Mouse (Mus musculus) cortical plate, adult 2 months (tissue): Measurements from ENCODE around the gene Slc5a6. TPM values are rescaled to one million over a fixed set of nuclear protein-coding genes. Genes with fewer than 3 reads are reported as not detected.
A peak's percentile ranks its signal among the peaks of the same experiment; 100 is the strongest.
"Not testable (repeated sequence)": the region's sequence is repeated elsewhere in the genome, so short reads cannot be mapped to it uniquely, and the experiment has no call there.

Experiments
- H3K27ac ChIP-seq: fragments of 200-500 bp; 2 replicates; pipeline ENCODE4 v1.5.1; 2012; ENCODE audit warnings: low read length, control low read depth, inconsistent platforms; ENCODE audit not compliant: insufficient read depth
- H3K4me1 ChIP-seq: fragments of 200-500 bp; 2 replicates; pipeline ENCODE4 v1.6.1; 2011; ENCODE audit warnings: low read length; ENCODE audit not compliant: control insufficient read depth, insufficient read depth
- H3K4me3 ChIP-seq: fragments of 200-500 bp; 2 replicates; pipeline ENCODE4 v1.5.1; 2011; ENCODE audit warnings: mild to moderate bottlenecking, low read length, control low read depth; ENCODE audit not compliant: insufficient read depth
- CTCF ChIP-seq: fragments of 200-500 bp; IDR thresholded peaks from 2 replicates; pipeline ENCODE4 v1.5.1; 2011; ENCODE audit warnings: mild to moderate bottlenecking, control low read depth, low read length; ENCODE audit not compliant: insufficient read depth; ENCODE audit errors: extremely low read depth
- POLR2A ChIP-seq: fragments of 200-500 bp; IDR thresholded peaks from 2 replicates; pipeline ENCODE4 v1.6.1; 2011; ENCODE audit warnings: mild to moderate bottlenecking, low read length, control low read depth; ENCODE audit not compliant: insufficient read depth; ENCODE audit errors: extremely low read depth
- polyA plus RNA-seq: library from polyadenylated mRNA; depleted of rRNA; stranded (reverse); fragments of >200 nt; gene quantifications from 2 replicates; pipeline ENCODE4 v1.2.3, GENCODE M21; 2012

Gene Slc5a6
- polyA plus RNA-seq, 1 experiment, result 34.9 TPM

DNA sequence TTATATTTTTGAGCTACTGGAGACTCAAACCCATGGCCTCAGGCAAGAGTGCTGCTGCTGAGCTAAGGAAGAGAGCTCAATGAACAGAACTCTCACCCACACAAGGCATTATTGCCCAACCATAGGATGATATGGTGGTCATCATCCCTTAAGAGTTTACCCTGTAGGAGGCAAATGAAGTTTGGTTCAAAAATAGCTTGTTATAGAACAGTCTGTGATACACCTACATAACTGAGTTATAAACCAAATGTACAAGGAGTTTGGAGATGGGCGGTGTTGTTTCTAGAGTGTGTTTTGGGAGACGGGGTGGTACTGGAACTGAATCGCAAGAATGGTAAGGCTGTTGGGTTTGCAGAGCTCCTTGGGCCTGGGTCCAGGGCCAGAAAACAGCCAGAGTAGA lies 21.1 kb upstream of the Slc5a6 start:
- TF ChIP-seq POLR2A (no peak), CTCF (no peak)
- Histone ChIP-seq H3K4me3 (no peak overlapping the region), H3K27ac (0 out of 2 replicates have a peak overlapping the region, but pooled peaks have one; percentile 35), H3K4me1 (no peaks in the 10 kb centered on the region; the same call in 1 of the 2 replicates)

- TF ChIP-seq POLR2A, result no peak
- no peak for TF ChIP-seq CTCF
- peak overlapping the region; percentile 64 for H3K4me3 ChIP-seq
- H3K4me1 ChIP-seq, result peaks cover 4% of the 10 kb centered on the region; the same call in 1 of the 2 replicates
- no peak overlapping the region for H3K27ac ChIP-seq
These were observed 6.8 kb upstream of the Slc5a6 start for GRCm38 (mm10) chr5:31055216-31056140.

- TF ChIP-seq CTCF, result no peak
- peak; percentile 62 for TF ChIP-seq POLR2A
- Histone ChIP-seq H3K4me3 (peak within 1 kb of the TSS; percentile 64), H3K4me1 (peaks cover 4% of the 10 kb centered on the region; the same call in 1 of the 2 replicates), H3K27ac (0 out of 2 replicates have a peak within 1 kb of the TSS, but pooled peaks have one; percentile 25)
These were observed 5.8 kb upstream of the Slc5a6 start, which contains the start of gene Cad for GRCm38 (mm10) chr5:31054261-31055215. Gene Cad (plus strand): TSS chr5:31054780.

- not testable (repeated sequence) for H3K27ac ChIP-seq, H3K4me1 ChIP-seq
- H3K4me3 ChIP-seq, result peak overlapping the region; percentile 64; the same call in 1 of the 2 replicates
These were observed 5.0 kb upstream of the Slc5a6 start for GRCm38 (mm10) chr5:31053728-31054127.

- Histone ChIP-seq H3K4me3 (no peak overlapping the region), H3K4me1 (peaks cover 7% of the 10 kb centered on the region; the same call in 1 of the 2 replicates), H3K27ac (no peak overlapping the region)
- no peak for TF ChIP-seq CTCF
These were observed 1.7 kb upstream of the Slc5a6 start for GRCm38 (mm10) chr5:31050427-31050826.

DNA sequence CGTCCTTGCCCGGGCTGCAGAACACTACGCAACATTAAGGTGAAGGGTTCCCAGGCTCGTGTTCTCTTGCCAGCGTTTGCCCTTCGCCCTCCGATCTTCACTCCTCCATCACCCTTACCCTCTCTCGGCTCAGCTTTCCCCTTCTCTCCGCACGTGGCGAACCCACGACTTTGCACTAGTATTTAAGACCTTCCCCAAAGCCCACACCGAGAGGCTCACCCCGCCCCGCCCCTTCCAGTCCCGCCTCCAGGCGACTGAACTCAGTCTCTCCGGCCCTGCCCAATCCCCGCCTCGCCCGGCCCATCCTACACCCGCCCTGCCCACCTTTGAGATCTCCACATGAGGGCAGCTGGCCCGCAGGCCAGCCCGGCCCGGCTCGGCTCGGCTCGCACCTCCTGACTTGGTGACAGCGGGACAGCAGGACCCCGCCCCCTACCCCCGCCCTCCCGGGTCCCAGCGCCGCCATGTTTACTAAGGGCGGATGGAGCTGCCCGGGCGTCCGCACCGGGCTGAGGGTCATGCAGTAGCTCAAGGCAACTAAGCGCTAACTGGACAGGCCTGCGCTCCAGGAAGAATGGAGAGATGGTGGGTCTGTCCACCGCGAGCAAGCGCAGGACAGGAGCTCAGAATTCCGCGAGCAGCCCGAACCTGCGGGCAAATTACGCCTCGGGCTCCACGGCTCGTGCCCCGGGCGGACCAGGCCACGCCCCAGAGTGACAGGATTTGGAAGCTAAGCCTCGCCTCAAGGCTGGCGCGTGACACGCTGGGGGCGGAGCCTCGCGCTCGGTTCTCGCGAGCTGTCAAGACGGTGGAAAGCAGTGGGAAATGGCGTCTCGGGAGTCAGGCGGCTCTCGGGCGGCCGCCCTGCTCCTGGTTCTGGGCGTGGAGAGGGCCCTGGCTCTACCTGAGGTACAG lies 619 bp downstream of the Slc5a6 start, which contains the start of gene Atraid:
Gene Atraid, plus strand, starts transcription at position 465 of the 915 bp plus-strand sequence.
- peak; percentile 96 for TF ChIP-seq POLR2A
- TF ChIP-seq CTCF, result no peak
- Histone ChIP-seq H3K27ac (peak within 1 kb of the TSS; percentile 88), H3K4me3 (peak within 1 kb of the TSS; percentile 60), H3K4me1 (peaks cover 2% of the 10 kb centered on the region; the same call in 1 of the 2 replicates)

DNA sequence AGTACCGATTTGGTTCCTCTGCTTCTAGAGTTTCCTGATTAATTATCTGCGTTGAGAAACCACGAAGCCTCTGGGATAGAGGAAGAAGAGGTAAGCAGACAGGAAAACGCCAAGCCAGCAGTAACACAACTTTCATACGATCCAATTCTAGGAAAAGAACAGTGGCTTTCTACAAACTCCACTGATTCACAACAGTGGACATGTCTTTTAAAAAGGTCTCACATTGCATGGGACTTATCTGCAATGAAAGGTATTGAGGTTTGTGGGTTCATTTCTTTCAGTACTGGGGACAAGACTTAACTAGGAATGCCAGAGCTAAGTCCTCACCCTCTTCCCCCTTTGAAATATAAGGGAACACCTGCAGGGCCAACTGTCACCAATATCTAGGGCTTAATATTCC lies 1.6 kb downstream of the Slc5a6 start:
- peaks cover 2% of the 10 kb centered on the region; the same call in 1 of the 2 replicates for H3K4me1 ChIP-seq
- TF ChIP-seq POLR2A (no peak), CTCF (no peak)
- peak overlapping the region; percentile 60; the same call in 1 of the 2 replicates for H3K4me3 ChIP-seq
- no peak overlapping the region for H3K27ac ChIP-seq

DNA sequence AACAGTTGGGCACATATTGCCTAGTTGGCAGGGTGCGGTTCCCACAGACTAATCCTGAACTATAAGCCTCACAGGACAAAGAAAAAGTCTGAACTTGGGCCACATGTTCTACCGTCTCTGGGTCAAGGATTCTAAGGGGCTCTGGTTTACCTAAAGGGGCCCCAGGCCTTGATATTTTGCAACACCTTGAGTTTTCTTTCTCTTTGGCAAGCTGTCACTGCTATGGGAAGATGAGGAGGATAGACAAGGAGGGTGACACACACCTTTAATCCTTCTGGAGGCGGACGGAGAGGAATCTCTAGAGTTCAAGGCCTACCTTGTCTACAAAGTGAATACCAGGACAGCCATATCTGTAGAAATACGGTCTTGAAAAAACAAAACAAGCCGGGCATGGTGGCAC lies 2.3 kb downstream of the Slc5a6 start:
- Histone ChIP-seq H3K4me3 (no peak overlapping the region), H3K4me1 (peaks cover 2% of the 10 kb centered on the region; the same call in 1 of the 2 replicates), H3K27ac (no peak overlapping the region)
- no peak for TF ChIP-seq CTCF
- TF ChIP-seq POLR2A, result no peak
